Mouse (Mus musculus): ENCODE results near the gene Spint1.
A peak's percentile ranks its signal among the peaks of the same experiment; 100 is the strongest.

Spint1 gene

DNA sequence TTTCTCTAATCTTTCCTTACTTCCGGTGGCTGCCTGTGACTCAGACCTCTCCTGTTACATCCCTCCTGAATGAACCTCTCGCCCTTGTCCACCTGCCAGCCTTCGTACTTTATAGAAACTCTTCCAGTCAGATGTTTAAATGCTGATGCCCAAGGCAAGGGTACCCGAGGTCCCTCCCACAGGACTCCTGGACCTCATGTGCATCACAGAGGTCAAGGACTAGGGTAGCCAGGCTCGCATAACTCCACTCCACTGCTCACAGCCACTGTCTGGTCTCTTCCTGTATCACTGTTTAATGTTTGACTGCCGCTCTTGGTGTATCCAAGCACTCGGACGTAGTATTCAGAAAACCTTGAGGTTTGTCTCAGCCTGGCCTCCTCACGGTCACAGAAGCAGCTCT lies 5.4 kb downstream of the Spint1 start:
- ATAC-seq (ENCODE audit: low TSS enrichment): no peak

DNA sequence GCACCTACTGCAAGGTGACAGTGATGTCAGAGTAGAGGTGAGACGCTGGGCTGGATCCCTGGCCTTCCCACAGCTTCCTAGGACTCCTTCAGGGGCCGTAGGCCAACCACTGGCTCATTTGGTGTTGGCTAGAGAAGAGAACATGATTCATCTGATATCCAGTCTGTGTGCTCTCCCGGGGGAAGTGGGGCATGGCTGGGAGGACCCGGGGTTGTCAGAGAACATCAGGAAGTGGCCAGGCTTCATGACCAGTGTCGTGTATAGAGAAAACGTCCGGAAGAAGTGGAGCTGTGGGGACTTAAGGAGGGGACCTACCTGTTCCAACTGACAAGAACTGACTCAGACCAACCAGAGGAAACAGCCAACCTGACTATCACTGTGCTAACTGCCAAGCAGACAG lies 8.1 kb downstream of the Spint1 start:
- ATAC-seq (ENCODE audit: low TSS enrichment): no peak

- no peak for ATAC-seq (ENCODE audit: low TSS enrichment)
These were observed 10.7 kb downstream of the Spint1 start for GRCm38 (mm10) chr2:119247904-119248303.

GRCm38 (mm10) chr2:119249592-119250061 lies 12.5 kb downstream of the Spint1 start:
- ATAC-seq (ENCODE audit: low TSS enrichment): no peak

GRCm38 (mm10) chr2:119250377-119250776 lies 13.2 kb downstream of the Spint1 start:
- peak; percentile 24; the same call in 1 of the 2 replicates for ATAC-seq (ENCODE audit: low TSS enrichment)

GRCm38 (mm10) chr2:119250826-119251478 lies 13.8 kb downstream of the Spint1 start:
- ATAC-seq (ENCODE audit: low TSS enrichment): peak; percentile 90

DNA sequence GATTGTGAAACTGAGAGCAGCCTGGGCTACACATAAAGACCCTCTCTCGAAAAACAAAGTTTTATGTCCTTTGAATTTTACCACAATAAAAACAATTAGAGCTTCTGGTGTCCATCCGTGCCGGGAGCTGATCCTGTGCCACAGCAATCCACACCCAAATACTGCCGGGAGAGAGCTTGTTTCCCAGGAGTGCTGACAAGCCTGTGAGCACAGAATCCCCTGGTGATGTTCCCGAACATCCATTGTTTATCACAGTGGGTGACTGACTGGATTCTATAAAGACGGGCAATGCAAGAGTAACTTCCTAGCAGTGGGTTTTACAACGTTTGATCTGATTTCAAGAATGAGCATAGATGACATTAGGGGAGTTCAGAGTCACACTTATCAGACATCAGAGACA lies 17.8 kb downstream of the Spint1 start:
- ATAC-seq (ENCODE audit: low TSS enrichment): no peak

GRCm38 (mm10) chr2:119260518-119260917 lies 23.4 kb downstream of the Spint1 start:
- no peak for ATAC-seq (ENCODE audit: low TSS enrichment)

DNA sequence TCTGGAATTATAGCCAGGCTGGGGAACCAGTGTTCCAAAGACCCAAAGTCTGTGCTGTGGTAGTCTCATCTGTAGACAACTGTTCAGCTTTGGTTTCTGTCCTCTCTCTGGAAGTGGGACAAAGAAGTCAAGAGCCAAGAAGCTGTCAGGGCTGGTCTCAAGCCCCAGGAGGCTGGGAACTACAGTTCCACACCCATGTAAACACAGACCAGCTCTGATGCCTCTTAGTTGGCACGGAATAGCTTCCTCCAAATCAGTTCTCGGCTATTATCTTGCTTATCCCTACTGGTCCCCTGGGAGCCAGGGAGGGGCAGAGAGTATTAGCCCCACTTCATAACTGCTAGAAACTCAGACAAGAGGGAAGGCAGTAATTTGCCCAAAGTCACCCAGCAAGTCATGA lies 24.2 kb downstream of the Spint1 start:
- ATAC-seq (ENCODE audit: low TSS enrichment): no peak

- no peak for ATAC-seq (ENCODE audit: low TSS enrichment)
These were observed 25.8 kb downstream of the Spint1 start for GRCm38 (mm10) chr2:119262978-119263377.

- no peak for ATAC-seq (ENCODE audit: low TSS enrichment)
These were observed 26.7 kb downstream of the Spint1 start for GRCm38 (mm10) chr2:119263813-119264212.

DNA sequence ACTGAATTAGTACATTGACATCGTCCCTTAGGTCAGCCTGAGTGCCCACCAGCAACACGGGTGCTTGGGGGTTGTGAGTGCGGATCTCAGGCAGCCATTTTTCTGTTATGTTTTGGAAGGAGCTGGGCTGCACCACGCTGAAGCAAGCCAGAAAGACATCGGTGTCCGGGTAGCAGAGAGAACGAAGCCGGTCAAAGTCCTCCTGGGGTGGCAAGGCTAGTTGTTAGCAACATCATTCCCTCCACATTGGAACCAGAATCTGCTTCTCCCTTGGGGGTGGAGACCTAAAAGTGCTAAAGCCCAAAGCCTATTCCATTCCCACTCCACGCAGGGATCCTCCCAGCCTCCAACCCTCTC lies 33.1 kb downstream of the Spint1 start:
- no peak for ATAC-seq (ENCODE audit: low TSS enrichment)

GRCm38 (mm10) chr2:119270643-119271331 lies 33.6 kb downstream of the Spint1 start, which contains the start of gene Rhov:
Gene Rhov, minus strand, starts transcription at chr2:119271272.
- ATAC-seq (ENCODE audit: low TSS enrichment): peak; percentile 91

DNA sequence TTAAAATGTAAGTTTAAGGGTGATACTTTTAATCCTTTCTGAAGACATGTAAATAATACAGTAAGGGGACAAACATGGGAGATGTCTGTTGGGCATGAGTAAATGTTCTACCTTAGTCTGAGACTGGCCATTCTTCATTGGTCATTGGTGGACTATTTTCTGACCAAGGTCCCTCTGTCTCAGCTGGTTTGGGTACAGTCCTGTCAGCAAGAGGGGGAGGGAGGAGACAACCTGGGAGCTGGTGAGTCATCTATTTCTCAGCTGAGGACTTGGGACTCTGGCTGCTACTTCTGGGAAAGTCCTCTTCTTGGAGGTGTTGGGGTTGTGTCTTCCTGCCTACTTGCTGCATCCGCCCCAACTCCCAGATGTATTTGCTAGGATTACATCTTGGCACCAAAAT lies 37.0 kb downstream of the Spint1 start:
- ATAC-seq (ENCODE audit: low TSS enrichment): no peak

- ATAC-seq (ENCODE audit: low TSS enrichment): no peak
These were observed 39.8 kb downstream of the Spint1 start for GRCm38 (mm10) chr2:119276926-119277325.

DNA sequence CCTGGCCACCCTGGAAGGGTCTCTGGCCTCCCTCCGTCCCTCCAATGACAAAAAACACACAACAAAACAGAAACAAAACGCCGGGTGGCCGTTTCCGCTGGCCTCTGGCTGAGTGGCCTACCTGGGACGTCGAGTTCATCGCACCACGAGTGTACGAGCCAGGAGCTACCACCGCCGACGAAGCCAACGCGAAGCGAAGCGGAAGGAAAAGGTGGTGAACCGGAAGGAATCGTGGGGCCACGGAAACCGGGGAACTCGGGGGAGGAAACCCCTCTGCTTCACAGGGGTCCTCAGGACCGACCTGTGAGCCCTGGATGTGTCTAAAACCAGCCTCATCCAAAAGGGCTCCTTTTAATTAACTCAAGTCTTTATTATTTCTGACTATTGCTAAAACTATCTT lies 40.6 kb downstream of the Spint1 start:
- no peak for ATAC-seq (ENCODE audit: low TSS enrichment)

DNA sequence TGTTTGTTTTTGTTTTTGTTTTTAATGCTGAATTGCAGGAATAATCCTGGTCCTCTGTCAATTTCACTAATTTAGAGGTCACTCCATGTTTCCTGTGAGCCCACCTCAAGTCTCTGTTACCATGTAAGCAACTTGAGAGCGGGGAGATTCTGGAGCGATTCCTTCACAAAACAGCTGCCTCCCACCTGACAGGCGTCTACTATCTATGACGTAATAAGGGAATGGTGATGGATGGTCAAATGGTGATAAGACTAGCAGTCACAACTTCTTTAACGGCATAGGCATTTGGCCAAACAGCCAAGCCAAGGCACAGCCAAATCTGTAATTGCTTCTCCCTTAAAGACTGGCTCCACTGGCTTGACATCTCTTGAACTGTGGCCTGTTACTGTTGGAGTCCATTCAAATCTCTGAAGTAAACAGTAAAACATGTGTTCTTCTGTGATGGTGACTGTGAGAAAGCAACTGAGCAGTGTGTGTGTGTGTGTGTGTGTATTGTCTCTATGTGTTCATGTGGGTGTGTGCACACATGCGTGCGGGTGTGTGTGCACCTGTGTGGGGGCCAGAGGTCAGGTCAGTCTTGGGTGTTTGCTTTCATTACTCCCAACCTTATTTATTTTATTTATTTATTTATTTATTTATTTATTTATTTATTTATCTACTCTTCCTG lies 44.9 kb downstream of the Spint1 start:
- no peak for ATAC-seq (ENCODE audit: low TSS enrichment)

- ATAC-seq (ENCODE audit: low TSS enrichment): no peak
These were observed 50.2 kb downstream of the Spint1 start for GRCm38 (mm10) chr2:119287372-119287771.

DNA sequence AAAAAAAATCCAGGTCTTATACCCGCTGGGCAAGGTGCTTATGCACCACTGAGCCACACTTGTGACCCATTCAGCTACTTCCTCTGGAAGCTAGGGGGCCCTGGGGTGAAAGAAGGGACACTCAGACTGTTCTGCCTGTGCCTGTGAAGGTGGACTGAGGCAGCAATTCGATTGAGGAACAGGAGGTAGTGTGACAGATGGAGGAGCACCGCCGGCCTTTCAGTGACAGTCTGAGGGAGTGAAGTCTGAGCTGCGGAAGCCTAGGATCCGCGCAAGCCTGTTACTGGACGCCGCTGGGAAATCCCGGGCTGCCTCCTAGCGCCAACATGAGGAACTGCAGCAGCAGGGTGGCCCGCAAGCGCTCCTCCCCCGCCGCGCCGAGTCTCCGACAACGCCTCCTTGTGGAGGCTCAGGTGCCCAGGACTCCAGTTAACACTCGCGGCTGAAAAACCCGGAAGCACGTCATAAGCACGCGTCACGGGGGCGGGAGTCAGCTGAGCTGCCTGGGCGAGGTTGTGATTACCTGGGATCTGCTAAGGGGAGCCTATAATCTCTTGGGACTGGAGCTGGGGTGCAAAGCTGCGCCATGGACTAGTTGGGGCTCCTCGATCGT lies 51.2 kb downstream of the Spint1 start, which contains the start of gene Vps18:
Gene Vps18, plus strand, starts transcription at position 471 of the 613 bp plus-strand sequence.
- ATAC-seq (ENCODE audit: low TSS enrichment): peak; percentile 94

DNA sequence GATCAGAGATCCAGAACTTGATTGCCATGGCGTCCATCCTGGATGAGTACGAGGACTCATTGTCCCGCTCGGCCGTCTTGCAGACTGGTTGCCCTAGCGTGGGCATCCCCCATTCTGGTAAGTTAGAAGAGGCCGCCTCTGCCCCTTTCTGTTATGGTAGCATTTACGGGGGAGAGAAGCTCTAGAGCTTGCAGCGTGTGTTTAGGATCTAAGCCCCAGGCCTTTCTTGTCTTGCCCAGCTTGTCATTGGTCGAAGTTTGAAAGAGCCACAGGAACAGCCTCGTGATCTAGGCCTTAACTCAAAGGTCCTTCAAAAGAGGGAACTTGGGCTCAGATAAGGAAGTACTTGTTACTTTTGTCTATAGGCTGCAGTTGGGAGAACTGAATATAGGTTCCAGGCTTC lies 51.9 kb downstream of the Spint1 start:
- 0 out of 2 replicates have a peak, but pooled peaks have one; percentile 13 for ATAC-seq (ENCODE audit: low TSS enrichment)

DNA sequence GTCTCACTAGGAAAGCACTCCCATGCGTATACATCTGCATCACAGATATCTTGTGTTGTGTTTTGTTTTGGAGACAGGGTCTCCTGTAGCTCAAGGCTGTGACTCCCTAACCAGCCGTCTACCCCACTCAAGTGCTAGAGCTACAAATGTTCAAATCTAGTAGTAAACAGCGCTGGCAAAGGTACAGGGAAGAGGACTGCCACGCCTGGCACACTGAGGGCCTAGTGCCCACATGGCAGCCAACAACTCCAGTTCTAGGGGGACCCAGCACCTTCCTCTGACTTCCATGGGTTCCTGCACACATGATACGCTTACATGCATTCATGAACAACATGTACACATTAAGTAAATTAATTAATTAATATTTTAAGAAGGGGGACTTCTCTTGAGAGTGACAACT lies 55.1 kb downstream of the Spint1 start:
- ATAC-seq (ENCODE audit: low TSS enrichment): no peak

GRCm38 (mm10) chr2:119292852-119293251 lies 55.7 kb downstream of the Spint1 start:
- no peak for ATAC-seq (ENCODE audit: low TSS enrichment)
